Mouse (Mus musculus): Measurements from ENCODE around the gene Sh3pxd2a.

DNA sequence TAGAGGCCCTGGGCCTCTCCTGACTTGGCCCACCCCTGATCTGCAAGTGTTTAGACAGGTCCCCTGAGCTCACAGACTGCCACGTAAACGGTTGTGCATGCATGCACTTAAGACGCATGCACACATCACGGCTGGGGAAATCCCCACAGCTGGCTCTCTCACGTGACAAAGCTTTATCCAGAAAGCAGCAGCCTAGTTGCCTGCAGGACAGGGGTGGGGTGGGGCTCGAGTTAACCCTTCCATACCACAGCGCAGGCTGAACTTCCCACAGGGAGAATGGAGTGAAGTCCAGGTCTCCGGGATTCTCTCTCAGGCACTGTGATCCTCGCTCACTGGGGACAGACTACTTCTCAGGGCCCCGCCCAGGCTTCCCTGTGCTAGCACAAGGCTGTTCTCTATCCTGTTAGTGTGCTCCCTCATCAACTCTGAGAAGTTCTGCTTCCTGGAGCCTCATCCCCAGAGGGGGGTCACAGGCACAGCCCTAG, 133.4 kb downstream of the Sh3pxd2a start:
- TF ChIP-seq POLR2A (IDR thresholded peaks at IDR 0.05; ENCODE audit: extremely low read depth, insufficient read depth, low read length) (no peak), CTCF (IDR thresholded peaks at IDR 0.05; ENCODE audit: extremely low read depth, insufficient read depth, low read length) (no peak)

All from cortical plate, adult 2 months (tissue).